Mouse (Mus musculus) liver, embryonic 11.5 days (tissue): Measurements from ENCODE around the gene Smo. TPM values are rescaled to one million over a fixed set of nuclear protein-coding genes. Genes with fewer than 3 reads are reported as not detected.
A peak's percentile ranks its signal among the peaks of the same experiment; 100 is the strongest.

ENCODE experiments used
- ATAC-seq: fragments of 200-750 bp; cut with Nextera tagmentation; replicated peaks from 2 replicates; pipeline ENCODE4 v1.8.0; 2017; ENCODE audit warnings: moderate number of reproducible peaks, mild to moderate bottlenecking, moderate TSS enrichment, moderate library complexity; ENCODE audit not compliant: low FRiP score
- DNase-seq: peaks from one replicate; pipeline ENCODE4 v3.0.0-alpha.2; 2017; ENCODE audit warnings: low spot score
- H3K27ac ChIP-seq: fragments of 300-500 bp; sonication (generic); 2 replicates; pipeline ENCODE4 v1.5.1; 2014; ENCODE audit warnings: mild to moderate bottlenecking, low read depth, low read length, control low read depth
- H3K27me3 ChIP-seq: fragments of 300-500 bp; sonication (generic); replicated peaks from 2 replicates; pipeline ENCODE4 v1.6.1; 2014; ENCODE audit warnings: low read length, mixed read lengths; ENCODE audit not compliant: control insufficient read depth, insufficient read depth
- H3K36me3 ChIP-seq: fragments of 300-500 bp; sonication (generic); 2 replicates; pipeline ENCODE4 v1.6.1; 2014; ENCODE audit warnings: mild to moderate bottlenecking, low read length, moderate library complexity, mixed read lengths; ENCODE audit not compliant: control insufficient read depth, insufficient read depth
- H3K4me1 ChIP-seq: fragments of 300-500 bp; sonication (generic); replicated peaks from 2 replicates; pipeline ENCODE4 v1.6.1; 2014; ENCODE audit warnings: low read length, mixed read lengths; ENCODE audit not compliant: control insufficient read depth, insufficient read depth
- H3K4me2 ChIP-seq: fragments of 300-500 bp; sonication (generic); 2 replicates; pipeline ENCODE4 v1.6.1; 2014; ENCODE audit warnings: mild to moderate bottlenecking, control low read depth, moderate library complexity
- H3K4me3 ChIP-seq: fragments of 300-500 bp; sonication (generic); 2 replicates; pipeline ENCODE4 v1.5.1; 2014; ENCODE audit warnings: low read depth, low read length, control low read depth
- H3K9ac ChIP-seq: fragments of 300-500 bp; sonication (generic); 2 replicates; pipeline ENCODE4 v1.6.1; 2014; ENCODE audit warnings: low read depth, low read length, control low read depth
- H3K9me3 ChIP-seq: fragments of 300-500 bp; sonication (generic); 2 replicates; pipeline ENCODE4 v1.6.1; 2016; ENCODE audit warnings: low read length, inconsistent platforms, mixed read lengths; ENCODE audit not compliant: control insufficient read depth
- WGBS: fragments of 180-500 bp; shearing (Covaris S2); extraction: QIAGEN DNeasy Blood & Tissue Kit; methylation state at CpG from one replicate; pipeline ENCODE4 v1.1.7; 2014; 5-methylcytosine and 5-hydroxymethylcytosine counted together
- polyA plus RNA-seq: library from polyadenylated mRNA; unstranded; fragments of >200 nt; fragmentation: Nextera tagmentation; extraction: Ambion mirVana; gene quantifications from 2 replicates; pipeline ENCODE4 v1.2.1, GENCODE M21; 2014

The Smo gene
- polyA plus RNA-seq, 1 experiment from 2014 or later, result 22.5 TPM

- Histone ChIP-seq H3K27ac (peak overlapping the region; percentile 92), H3K4me3 (peak overlapping the region; percentile 90), H3K4me1 (peaks cover 40% of the 10 kb centered on the region), H3K36me3 (0 out of 2 replicates have a peak, but pooled peaks cover 2% of the 10 kb centered on the region), H3K4me2 (peak overlapping the region; percentile 73), H3K9ac (peak overlapping the region; percentile 95), H3K27me3 (peaks cover 6% of the 10 kb centered on the region), H3K9me3 (no peaks in the 10 kb centered on the region)
- ATAC-seq (peak; percentile 88), DNase-seq (no peak)
- WGBS, result 18% methylated on average over 3 of the region's 3 CpGs
These were observed 37.8 kb upstream of the Smo start for GRCm38 (mm10) chr6:29697548-29697947.

- H3K4me1 ChIP-seq, result peaks cover 53% of the 10 kb centered on the region
- no peaks in the 10 kb centered on the region for H3K9me3 ChIP-seq
- H3K27me3 ChIP-seq, result no peaks in the 10 kb centered on the region
- no peak for DNase-seq
- peaks cover 7% of the 10 kb centered on the region; the same call in 1 of the 2 replicates for H3K36me3 ChIP-seq
- peak overlapping the region; percentile 92 for H3K27ac ChIP-seq
- H3K4me2 ChIP-seq, result peak overlapping the region; percentile 73
- peak overlapping the region; percentile 39 for H3K9ac ChIP-seq
- H3K4me3 ChIP-seq, result peak overlapping the region; percentile 20; the same call in 1 of the 2 replicates
- peak; percentile 54 for ATAC-seq
- 59% methylated on average over 7 of the region's 7 CpGs for WGBS
These were observed 36.1 kb upstream of the Smo start for GRCm38 (mm10) chr6:29699085-29699745.

GRCm38 (mm10) chr6:29701051-29701450 is 34.3 kb upstream of the Smo start:
- peak overlapping the region; percentile 63 for H3K4me2 ChIP-seq
- no peaks in the 10 kb centered on the region for H3K9me3 ChIP-seq
- peak overlapping the region; percentile 97 for H3K27ac ChIP-seq
- H3K4me3 ChIP-seq, result peak overlapping the region; percentile 37
- ATAC-seq, result peak; percentile 87
- peaks cover 7% of the 10 kb centered on the region; the same call in 1 of the 2 replicates for H3K36me3 ChIP-seq
- peak; percentile 64 for DNase-seq
- WGBS, result 37% methylated on average over 6 of the region's 6 CpGs
- peaks cover 56% of the 10 kb centered on the region for H3K4me1 ChIP-seq
- no peaks in the 10 kb centered on the region for H3K27me3 ChIP-seq
- peak overlapping the region; percentile 72 for H3K9ac ChIP-seq

GRCm38 (mm10) chr6:29702126-29702525 is 33.2 kb upstream of the Smo start:
- H3K4me2 ChIP-seq, result peak overlapping the region; percentile 63
- no peak for ATAC-seq
- H3K36me3 ChIP-seq, result peaks cover 7% of the 10 kb centered on the region; the same call in 1 of the 2 replicates
- H3K27me3 ChIP-seq, result no peaks in the 10 kb centered on the region
- H3K27ac ChIP-seq, result peak overlapping the region; percentile 97
- H3K4me1 ChIP-seq, result peaks cover 56% of the 10 kb centered on the region
- no peaks in the 10 kb centered on the region for H3K9me3 ChIP-seq
- DNase-seq, result no peak
- 68% methylated on average over 3 of the region's 3 CpGs for WGBS
- no peak overlapping the region for H3K4me3 ChIP-seq
- peak overlapping the region; percentile 72 for H3K9ac ChIP-seq

- peaks cover 46% of the 10 kb centered on the region for H3K4me1 ChIP-seq
- H3K27ac ChIP-seq, result peak overlapping the region; percentile 66
- no peaks in the 10 kb centered on the region for H3K9me3 ChIP-seq
- peak overlapping the region; percentile 21; the same call in 1 of the 2 replicates for H3K4me2 ChIP-seq
- H3K4me3 ChIP-seq, result 0 out of 2 replicates have a peak overlapping the region, but pooled peaks have one; percentile 8
- no peak for ATAC-seq
- no peaks in the 10 kb centered on the region for H3K27me3 ChIP-seq
- peaks cover 5% of the 10 kb centered on the region; the same call in 1 of the 2 replicates for H3K36me3 ChIP-seq
- DNase-seq, result no peak
- H3K9ac ChIP-seq, result no peak overlapping the region; the same call in 1 of the 2 replicates
- 74% methylated on average over 5 of the region's 5 CpGs for WGBS
These were observed 31.2 kb upstream of the Smo start for GRCm38 (mm10) chr6:29704143-29704542.

- peaks cover 18% of the 10 kb centered on the region for H3K4me1 ChIP-seq
- no peak overlapping the region for H3K9ac ChIP-seq
- DNase-seq (no peak), ATAC-seq (no peak)
- no peak overlapping the region for H3K4me2 ChIP-seq
- WGBS, result 39% methylated on average over 2 of the region's 2 CpGs
- H3K36me3 ChIP-seq, result peaks cover 4% of the 10 kb centered on the region; the same call in 1 of the 2 replicates
- H3K27ac ChIP-seq, result no peak overlapping the region
- H3K9me3 ChIP-seq, result no peaks in the 10 kb centered on the region
- no peak overlapping the region for H3K4me3 ChIP-seq
- no peaks in the 10 kb centered on the region for H3K27me3 ChIP-seq
These were observed 27.4 kb upstream of the Smo start for GRCm38 (mm10) chr6:29707902-29708301.

- no peak overlapping the region for H3K4me3 ChIP-seq
- DNase-seq (no peak), ATAC-seq (no peak)
- H3K27me3 ChIP-seq, result no peaks in the 10 kb centered on the region
- no peak overlapping the region for H3K4me2 ChIP-seq
- H3K27ac ChIP-seq, result no peak overlapping the region
- H3K4me1 ChIP-seq, result 0 out of 2 replicates have a peak, but pooled peaks cover 3% of the 10 kb centered on the region
- no peaks in the 10 kb centered on the region for H3K9me3 ChIP-seq
- H3K9ac ChIP-seq, result no peak overlapping the region
- H3K36me3 ChIP-seq, result peaks cover 3% of the 10 kb centered on the region; the same call in 1 of the 2 replicates
- 83% methylated on average over 3 of the region's 3 CpGs for WGBS
These were observed 24.0 kb upstream of the Smo start for GRCm38 (mm10) chr6:29711318-29711717.

GRCm38 (mm10) chr6:29712011-29712584 is 23.2 kb upstream of the Smo start:
- Histone ChIP-seq H3K27me3 (no peaks in the 10 kb centered on the region), H3K9ac (no peak overlapping the region), H3K27ac (no peak overlapping the region), H3K9me3 (no peaks in the 10 kb centered on the region), H3K4me2 (no peak overlapping the region), H3K4me1 (0 out of 2 replicates have a peak, but pooled peaks cover 3% of the 10 kb centered on the region), H3K4me3 (no peak overlapping the region), H3K36me3 (peaks cover 3% of the 10 kb centered on the region; the same call in 1 of the 2 replicates)
- no peak for DNase-seq
- no peak for ATAC-seq
- 50% methylated on average over 3 of the region's 3 CpGs for WGBS
